Mouse (Mus musculus): Measurements from ENCODE around the gene Olfr1373.
"Not testable (repeated sequence)": the region's sequence is repeated elsewhere in the genome, so short reads cannot be mapped to it uniquely, and the experiment has no call there.

Gene Olfr1373

DNA sequence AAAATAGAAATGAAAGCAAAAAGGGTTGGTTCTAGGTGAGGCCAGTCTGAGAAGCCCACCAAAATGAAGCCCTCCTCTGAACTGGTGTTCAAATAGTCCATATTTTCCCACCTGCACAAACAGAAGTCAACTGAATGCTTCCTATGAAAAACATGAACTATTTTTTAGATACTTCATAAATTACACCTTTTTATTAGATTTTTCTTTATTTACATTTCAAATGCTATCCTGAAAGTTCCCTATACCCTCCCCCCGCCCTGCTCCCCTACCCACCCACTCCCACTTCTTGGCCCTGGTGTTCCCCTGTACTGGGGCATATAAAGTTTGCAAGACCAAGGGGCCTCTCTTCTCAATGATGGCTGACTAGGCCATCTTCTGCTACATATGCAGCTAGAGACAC lies at the start of gene Olfr1373:
Olfr1373 (minus strand) TSS at position 101 of the 400 bp plus-strand sequence.
- DNase-seq, result not testable (repeated sequence)

GRCm38 (mm10) chr11:52180651-52181050 lies 35.3 kb upstream of the Olfr1373 start:
- DNase-seq, result not testable (repeated sequence)

- not testable (repeated sequence) for DNase-seq
Measured at GRCm38 (mm10) chr11:52179897-52180296, 34.6 kb upstream of the Olfr1373 start.

- DNase-seq, result no peak
Measured at GRCm38 (mm10) chr11:52168461-52168860, 23.1 kb upstream of the Olfr1373 start.

DNA sequence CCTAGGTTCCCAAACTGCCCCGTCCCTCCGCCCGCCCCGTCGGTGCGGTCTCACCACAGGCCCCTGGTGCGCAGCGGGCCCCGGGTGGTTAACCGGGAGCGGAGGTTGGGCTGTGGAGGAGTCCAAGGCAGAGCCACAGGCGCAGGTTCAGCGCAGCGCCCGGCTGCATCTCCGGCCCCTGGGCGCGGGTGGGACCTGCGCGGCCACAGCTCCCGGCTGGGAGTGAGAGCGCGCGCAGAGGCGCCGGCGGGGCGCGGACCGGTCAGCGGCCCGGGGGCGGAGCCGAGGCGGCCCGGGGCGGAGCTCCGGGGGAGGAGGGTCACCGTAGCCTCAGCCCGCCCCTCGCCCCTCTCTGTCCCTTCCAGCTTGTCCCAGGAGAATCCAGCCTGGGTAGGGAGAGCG lies 22.6 kb upstream of the Olfr1373 start:
- peak; percentile 62 for DNase-seq

- DNase-seq, result peak; percentile 18
Measured at GRCm38 (mm10) chr11:52167126-52167525, 21.8 kb upstream of the Olfr1373 start.

DNA sequence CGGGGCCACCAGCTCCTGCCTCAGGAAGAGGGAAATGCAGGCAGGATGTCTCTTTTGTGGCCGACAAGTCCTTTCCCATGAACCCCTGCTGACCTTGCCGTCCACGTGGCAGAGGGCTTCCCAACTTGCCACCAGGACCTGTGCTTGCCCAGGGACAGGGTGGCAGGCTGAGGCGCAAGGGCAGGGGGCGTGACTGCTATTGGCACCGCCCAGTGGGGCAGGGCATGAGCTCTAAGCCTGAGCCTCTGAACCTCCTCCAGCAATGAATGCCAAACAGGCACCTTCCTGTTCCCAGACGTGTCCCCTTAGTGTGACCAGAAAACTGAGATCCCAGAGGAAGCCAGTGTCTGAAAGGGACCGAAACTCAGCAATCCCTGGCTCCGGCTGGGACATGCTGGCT lies 18.6 kb upstream of the Olfr1373 start:
- DNase-seq, result peak; percentile 16

DNA sequence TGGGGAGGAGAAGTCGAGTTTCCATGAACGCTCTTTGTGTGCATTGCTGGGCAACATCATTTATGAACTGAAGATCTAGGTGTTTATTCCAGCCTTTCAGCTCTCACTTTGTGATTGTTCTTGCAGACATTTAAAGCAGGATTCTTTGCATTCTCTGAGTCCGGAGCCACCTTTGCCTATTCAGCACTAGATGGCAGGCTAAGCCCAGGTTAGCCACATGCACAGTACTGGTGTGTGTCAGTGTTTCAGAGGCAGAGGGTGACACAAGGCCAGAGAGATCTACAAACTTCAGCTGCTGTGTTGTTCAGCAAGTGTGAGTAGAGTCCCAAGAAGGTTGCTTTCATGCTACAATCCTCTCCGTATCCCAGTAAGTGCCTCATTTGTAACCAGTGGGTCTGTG lies 1.7 kb downstream of the Olfr1373 start:
- DNase-seq, result peak; percentile 58

DNA sequence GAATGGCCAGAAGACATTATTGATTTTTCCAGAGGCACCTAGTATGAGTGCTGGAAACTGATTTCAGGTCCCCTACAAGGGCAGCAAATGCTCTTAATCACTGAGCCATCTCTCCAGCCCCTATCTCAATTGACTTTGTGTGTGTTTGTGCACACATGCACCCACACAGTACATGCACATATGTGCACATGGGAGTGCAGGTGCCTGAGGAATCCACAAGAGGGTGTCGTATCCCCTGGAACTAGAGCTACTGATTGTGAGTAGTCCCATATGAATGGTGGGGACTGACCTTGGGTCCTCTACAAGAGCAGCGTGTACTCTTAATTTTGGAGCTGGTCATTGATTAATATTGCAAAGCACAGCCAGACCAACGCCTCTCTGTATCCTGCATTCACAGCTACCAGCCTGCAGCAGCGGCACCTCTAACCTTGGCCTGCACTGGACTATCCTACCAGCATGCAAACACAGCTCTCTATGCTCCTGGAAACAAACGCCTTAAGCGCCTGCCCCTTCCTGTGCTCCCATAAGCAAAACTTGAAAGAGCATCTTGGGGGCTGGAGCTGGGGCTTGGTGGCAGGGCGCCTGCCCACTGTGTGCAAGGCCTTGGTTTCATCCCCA lies 14.8 kb downstream of the Olfr1373 start:
- peak; percentile 19 for DNase-seq

GRCm38 (mm10) chr11:52129621-52130450 lies 15.5 kb downstream of the Olfr1373 start:
- DNase-seq, result peak; percentile 16

GRCm38 (mm10) chr11:52129171-52129570 lies 16.2 kb downstream of the Olfr1373 start:
- DNase-seq, result peak; percentile 20

DNA sequence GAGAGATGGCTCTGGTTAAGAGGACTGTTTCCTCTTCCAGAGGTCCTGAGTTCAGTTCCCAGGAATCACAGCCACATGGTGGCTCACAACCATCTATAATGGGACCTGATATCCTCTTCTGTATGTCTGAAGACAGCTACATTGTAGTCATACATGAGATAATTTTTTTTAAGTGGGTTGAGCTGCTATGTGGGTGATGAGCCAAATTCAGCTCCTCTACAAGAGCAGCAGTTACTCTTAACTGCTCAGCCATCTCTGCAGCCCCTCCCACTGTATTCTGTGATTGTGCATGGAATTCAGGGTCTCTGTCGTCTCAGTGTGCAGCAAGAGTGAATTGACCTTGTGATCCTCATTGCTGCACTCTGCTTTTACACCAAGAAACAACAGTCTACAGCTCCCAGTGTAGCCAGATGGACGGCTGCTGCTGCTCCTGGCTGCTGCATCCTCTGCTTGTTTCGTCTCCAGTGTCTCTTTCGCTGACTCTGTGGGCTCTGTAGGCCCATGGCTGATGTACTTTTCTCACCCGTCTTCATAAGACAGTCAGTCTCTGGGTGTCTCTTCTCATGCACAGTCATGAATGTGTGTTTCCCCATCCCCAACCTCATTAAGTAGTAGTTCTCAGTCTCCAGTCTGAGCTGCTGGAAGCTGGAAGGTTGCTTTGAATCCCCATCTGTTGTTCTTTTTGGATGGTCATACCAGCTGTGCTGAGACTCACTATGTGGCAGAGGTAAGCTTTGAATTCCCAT lies 16.8 kb downstream of the Olfr1373 start:
- no peak for DNase-seq

DNA sequence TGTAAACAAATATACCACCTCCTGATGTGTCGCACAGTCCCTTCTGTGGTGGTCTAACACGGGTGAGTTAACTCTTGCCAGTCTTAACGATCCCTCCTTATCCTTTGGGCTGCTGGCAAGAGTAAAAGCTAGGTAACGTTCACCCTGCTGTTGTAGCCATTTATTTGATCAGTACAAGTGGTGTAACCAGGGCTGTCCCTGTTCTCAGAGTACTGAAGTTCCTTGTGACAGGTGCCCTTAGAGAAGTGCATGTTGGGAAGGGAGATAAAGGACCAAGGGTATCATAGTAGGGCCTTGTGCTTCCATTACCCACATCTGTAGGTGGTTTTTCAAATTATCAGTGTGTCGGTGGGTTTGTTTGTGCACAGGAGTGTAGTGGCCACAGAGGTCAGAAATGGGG lies 17.6 kb downstream of the Olfr1373 start:
- DNase-seq, result no peak

GRCm38 (mm10) chr11:52127169-52127568 lies 18.2 kb downstream of the Olfr1373 start:
- DNase-seq, result no peak

GRCm38 (mm10) chr11:52124468-52124867 lies 20.9 kb downstream of the Olfr1373 start:
- DNase-seq, result no peak

- DNase-seq, result no peak
Measured at GRCm38 (mm10) chr11:52122045-52122444, 23.3 kb downstream of the Olfr1373 start.

DNA sequence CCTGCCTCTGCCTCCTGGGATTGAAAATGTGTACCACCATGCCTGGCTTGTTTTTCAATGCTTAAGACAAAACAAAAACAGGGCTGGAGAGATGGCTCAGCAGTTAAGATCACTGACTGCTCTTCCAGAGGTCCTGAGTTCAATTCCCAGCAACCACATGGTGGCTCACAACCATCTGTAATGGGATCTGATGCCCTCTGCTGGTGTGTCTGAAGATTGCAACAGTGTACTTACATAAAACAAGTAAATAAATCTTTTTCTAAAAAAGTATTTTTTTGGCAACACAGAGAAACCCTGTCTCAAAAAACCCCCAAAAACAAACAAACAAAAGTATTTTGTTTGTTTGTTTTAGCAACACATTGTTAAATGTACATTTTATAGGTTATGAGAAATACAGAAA lies 24.9 kb downstream of the Olfr1373 start:
- not testable (repeated sequence) for DNase-seq

DNA sequence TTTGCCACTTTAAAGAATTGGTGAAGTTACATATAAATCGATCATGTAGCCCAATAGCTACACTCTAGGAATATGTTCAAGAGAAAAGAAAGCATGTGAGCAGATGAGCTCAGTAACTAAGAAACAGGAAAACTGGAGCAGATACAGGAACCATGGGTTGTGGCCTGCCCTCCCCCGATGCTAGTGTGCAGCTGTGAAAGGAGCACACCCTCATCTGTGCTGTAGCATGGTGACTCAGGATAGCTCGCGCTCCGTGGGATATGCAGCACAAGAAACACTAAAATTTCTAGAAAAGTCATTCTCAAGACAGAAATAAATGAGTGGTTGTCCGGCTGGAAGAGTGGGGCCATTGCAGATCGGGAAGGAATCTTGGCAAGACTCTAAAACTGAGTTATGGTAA lies 28.2 kb downstream of the Olfr1373 start:
- no peak for DNase-seq

- not testable (repeated sequence) for DNase-seq
Measured at GRCm38 (mm10) chr11:52116117-52116516, 29.2 kb downstream of the Olfr1373 start.

DNA sequence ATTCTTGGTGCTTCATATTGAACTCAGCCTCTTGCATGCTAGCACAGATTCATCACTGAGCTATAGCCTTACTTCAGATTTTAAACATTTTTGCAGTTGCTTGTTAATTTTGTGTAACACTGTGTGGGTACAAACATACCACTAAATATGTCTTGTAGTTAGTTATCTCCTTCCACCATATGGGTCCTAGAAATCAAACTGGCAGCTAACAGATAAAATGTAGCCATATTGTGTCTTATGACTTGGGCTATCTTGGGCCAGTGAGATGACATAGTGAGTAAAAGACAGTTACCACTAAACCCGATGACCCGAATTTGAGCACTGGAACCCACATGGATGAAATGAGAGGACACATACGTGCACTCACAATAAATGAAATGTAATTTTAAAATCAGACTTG lies 29.8 kb downstream of the Olfr1373 start:
- DNase-seq, result no peak

DNA sequence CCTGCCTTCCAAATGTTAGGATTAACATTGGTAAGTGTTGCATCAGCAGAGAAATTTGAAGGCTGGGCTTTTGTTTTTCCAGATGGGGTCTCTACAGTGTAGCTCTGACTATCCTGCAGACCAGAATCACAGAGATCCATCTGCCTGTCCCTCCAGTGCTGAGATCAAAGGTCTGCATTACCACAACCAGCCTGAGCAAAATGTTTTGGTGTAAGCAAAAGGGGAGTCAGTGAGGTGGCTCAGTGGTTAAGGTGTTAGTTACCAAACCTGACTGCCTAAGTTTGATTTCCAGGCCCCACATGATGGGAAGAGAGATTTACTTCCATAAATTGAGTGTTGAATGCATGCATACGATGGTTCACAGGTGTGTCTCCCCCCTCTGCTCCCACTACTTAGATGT lies 35.9 kb downstream of the Olfr1373 start:
- no peak for DNase-seq

GRCm38 (mm10) chr11:52108796-52109195 lies 36.5 kb downstream of the Olfr1373 start:
- no peak for DNase-seq

DNA sequence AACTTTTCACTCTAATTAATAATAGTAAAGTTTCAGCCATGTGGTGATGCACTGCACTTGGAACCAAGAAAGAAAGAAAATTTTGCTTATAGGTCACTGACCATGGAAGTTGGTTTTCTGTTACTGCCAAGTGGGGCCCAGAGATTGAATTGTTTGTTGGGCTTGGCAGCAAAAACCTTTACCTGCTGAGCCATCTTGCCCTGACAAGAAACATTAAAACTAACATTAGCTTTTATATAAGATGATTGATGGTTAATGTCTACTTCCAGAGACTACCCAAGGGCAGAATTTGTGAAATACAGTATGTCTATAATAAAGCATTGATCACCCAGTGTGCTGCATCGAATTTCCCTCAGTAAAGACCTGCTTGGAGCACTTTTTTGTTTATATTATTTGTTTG lies 38.9 kb downstream of the Olfr1373 start:
- no peak for DNase-seq

DNA sequence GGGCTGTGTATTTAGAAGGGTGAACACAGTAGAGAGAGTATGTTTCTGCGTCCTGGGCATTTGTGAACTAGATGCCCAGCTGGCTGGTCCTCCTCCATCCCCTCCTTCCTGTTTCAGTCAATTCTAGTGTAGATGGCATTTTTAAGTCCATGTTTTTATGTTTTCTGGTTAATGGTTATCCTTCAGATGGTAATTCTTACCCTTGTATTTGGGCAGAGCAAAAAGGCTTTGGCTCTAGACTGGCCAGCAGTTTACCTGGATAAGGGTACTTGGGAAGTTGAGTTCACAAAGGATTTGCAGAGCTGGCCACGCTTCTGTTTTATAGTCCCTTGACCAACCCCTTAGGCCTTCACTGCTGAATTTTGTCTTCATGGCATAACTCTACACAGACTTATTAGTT lies 39.3 kb downstream of the Olfr1373 start:
- no peak for DNase-seq

Measured in retina, postnatal 1 day (tissue).